8 mouse cellular contexts compared by ENCODE assay signal in genomic region chr11:80183705-80184255, GRCm38 (mm10). TPM values are rescaled to one million over a fixed set of nuclear protein-coding genes. Genes with fewer than 3 reads are reported as not detected.
DNase-seq lines count a peak whose midpoint lies in the region; ATAC-seq lines count a peak whose summit lies in the region.

Gene Rnf135 (plus strand): TSS chr11:80183851.

- H3K4me2 ChIP-seq in embryonic facial prominence, embryonic 11.5 days (ENCODE audit: low read depth, low read length) = peak within 1 kb of the TSS; percentile 72
- peak within 1 kb of the TSS; percentile 62 for H3K4me2 ChIP-seq in midbrain, embryonic 11.5 days

- ATAC-seq in embryonic facial prominence, embryonic 11.5 days (replicated peaks; ENCODE audit: insufficient number of reproducible peaks, low FRiP score, low TSS enrichment, low read depth) = peak; percentile 76
- ATAC-seq in granulocyte monocyte progenitor cell, adult 5-6 weeks (replicated peaks; ENCODE audit: poor library complexity, severe bottlenecking) = peak; percentile 100
- ATAC-seq in midbrain, embryonic 11.5 days (ENCODE audit: low FRiP score) = peak; percentile 70; the same call in 1 of the 2 replicates

- no peaks in the 10 kb centered on the region for H3K9me3 ChIP-seq in embryonic facial prominence, embryonic 11.5 days (replicated peaks; ENCODE audit: control insufficient read depth, low read length)
- no peaks in the 10 kb centered on the region for H3K9me3 ChIP-seq in midbrain, embryonic 11.5 days (ENCODE audit: control insufficient read depth, low read length)

- H3K27me3 ChIP-seq in embryonic facial prominence, embryonic 11.5 days (ENCODE audit: control insufficient read depth, insufficient read depth, low read length) = no peaks in the 10 kb centered on the region
- no peaks in the 10 kb centered on the region for H3K27me3 ChIP-seq in midbrain, embryonic 11.5 days (ENCODE audit: control insufficient read depth, insufficient read depth, low read length)

- peak within 1 kb of the TSS; percentile 59 for H3K4me3 ChIP-seq in embryonic facial prominence, embryonic 11.5 days (ENCODE audit: low read depth, low read length)
- H3K4me3 ChIP-seq in midbrain, embryonic 11.5 days (ENCODE audit: low read depth, low read length) = peak within 1 kb of the TSS; percentile 40

- intact Hi-C loops in left cerebral cortex, postnatal 4 days (cut with DNase I) = no loop called here

- H3K4me1 ChIP-seq in embryonic facial prominence, embryonic 11.5 days (ENCODE audit: control insufficient read depth, insufficient read depth, low read length) = no peaks in the 10 kb centered on the region
- H3K4me1 ChIP-seq in midbrain, embryonic 11.5 days (ENCODE audit: control insufficient read depth, insufficient read depth, low read length) = no peaks in the 10 kb centered on the region

- DNase-seq in adrenal gland, postnatal 25 days = peak; percentile 93
- DNase-seq in embryonic facial prominence, embryonic 11.5 days (ENCODE audit: low spot score) = peak; percentile 81
- peak; percentile 92 for DNase-seq in kidney, adult 11 months
- DNase-seq in left cerebral cortex, postnatal 4 days = peak; percentile 93
- peak; percentile 96 for DNase-seq in midbrain, embryonic 11.5 days (ENCODE audit: low spot score, missing footprints)
- peak; percentile 75 for DNase-seq in right cerebral cortex, postnatal 4 days
- peak; percentile 92 for DNase-seq in yolk sac, embryonic 10.5 days (ENCODE audit: low spot score)

- H3K9ac ChIP-seq in embryonic facial prominence, embryonic 11.5 days (replicated peaks; ENCODE audit: low read length) = peak within 1 kb of the TSS; percentile 77
- H3K9ac ChIP-seq in midbrain, embryonic 11.5 days (ENCODE audit: low read length) = peak within 1 kb of the TSS; percentile 58

- WGBS in embryonic facial prominence, embryonic 11.5 days = 1% methylated on average over 33 of the region's 33 CpGs
- 2% methylated on average over 33 of the region's 33 CpGs for WGBS in midbrain, embryonic 11.5 days

- peak within 1 kb of the TSS; percentile 41 for H3K27ac ChIP-seq in embryonic facial prominence, embryonic 11.5 days (replicated peaks; ENCODE audit: low read depth, low read length)
- no peak within 1 kb of the TSS for H3K27ac ChIP-seq in midbrain, embryonic 11.5 days (ENCODE audit: low read depth, low read length)

- no peaks in the 10 kb centered on the region for H3K36me3 ChIP-seq in embryonic facial prominence, embryonic 11.5 days (replicated peaks; ENCODE audit: control insufficient read depth, insufficient read depth, low read depth, low read length)
- no peaks in the 10 kb centered on the region for H3K36me3 ChIP-seq in midbrain, embryonic 11.5 days (ENCODE audit: control insufficient read depth, insufficient read depth, low read length)

RNA-seq across cellular contexts. Expression of gene Rnf135, which starts in this region (rescaled TPM):
- 14.3 and 21.7 TPM in 2 replicates for total RNA-seq in adrenal gland, postnatal 25 days (2021)
- polyA plus RNA-seq in embryonic facial prominence, embryonic 11.5 days (2014; fragmentation: Nextera tagmentation; extraction: Ambion mirVana) = 4.5 and 6.0 TPM in 2 replicates
- 11.1 and 11.8 TPM in 2 replicates for total RNA-seq in granulocyte monocyte progenitor cell, adult 5-6 weeks (2014; fragmentation: Nextera tagmentation)
- 3.3 and 6.4 TPM in 2 replicates for total RNA-seq in granulocyte monocyte progenitor cell, adult 5-6 weeks (2017)
- 1 to 10 TPM; 1.6 to 1.7 TPM for total RNA-seq in left cerebral cortex, postnatal 4 days (2021)
- 2.1 and 2.8 TPM in 2 replicates for polyA plus RNA-seq in midbrain, embryonic 11.5 days (2014; fragmentation: Nextera tagmentation; extraction: Ambion mirVana)
